Mouse (Mus musculus) CH12F3 (cell line): Measurements from ENCODE around the gene Ppm1h.

ENCODE experiments used
- in situ Hi-C: fragments of 300-500 bp; cut with MboI; formaldehyde crosslinking; loops from 2 replicates; pipeline ENCODE4 v1.14.3; 2020; ENCODE audit warnings: low sequenced_read_pairs

Ppm1h gene

GRCm38 (mm10) chr10:122856040-122856764 is 177.6 kb downstream of the Ppm1h start:
- in situ Hi-C loops, result no loop called here

- in situ Hi-C loops, result no loop called here
Measured at GRCm38 (mm10) chr10:122857155-122857554, 178.6 kb downstream of the Ppm1h start.

DNA sequence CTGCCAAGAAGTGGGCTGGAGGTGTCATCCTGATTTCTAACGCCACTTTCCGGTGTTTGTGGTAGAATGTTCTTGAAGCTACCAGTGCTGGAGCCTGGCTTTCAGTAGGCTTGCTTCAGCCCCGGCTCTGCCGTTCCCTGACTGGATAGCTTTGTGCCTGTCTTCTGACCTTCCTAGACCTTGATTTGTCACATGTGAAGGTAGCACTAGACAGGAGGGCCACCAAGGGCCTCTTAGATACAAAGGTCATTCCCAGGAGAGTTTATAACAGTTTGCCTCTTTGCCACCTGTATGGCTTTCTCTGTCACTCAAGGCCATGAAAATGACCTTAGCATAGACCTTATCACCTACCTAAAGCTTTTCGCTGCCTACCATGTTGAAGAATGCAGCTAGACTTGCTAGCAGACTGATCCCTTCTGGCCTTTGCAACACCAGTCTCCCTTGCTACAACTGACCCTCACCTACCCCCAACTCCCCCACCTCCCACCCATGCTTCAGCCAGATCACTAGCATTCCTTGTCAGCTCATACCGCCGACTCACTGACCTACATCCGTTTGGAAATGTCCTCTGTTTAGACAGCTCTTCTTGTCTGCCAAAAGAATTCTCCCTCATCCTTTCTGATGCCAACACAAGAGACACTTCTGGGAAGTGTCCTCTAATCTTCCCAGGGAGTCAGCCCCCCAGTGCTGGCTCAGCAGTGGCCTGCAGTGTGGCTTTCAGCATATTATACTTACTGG is 180.5 kb downstream of the Ppm1h start:
- in situ Hi-C loops, result no loop called here

- in situ Hi-C loops, result no loop called here
Measured at GRCm38 (mm10) chr10:122859642-122859997, 181.1 kb downstream of the Ppm1h start.

DNA sequence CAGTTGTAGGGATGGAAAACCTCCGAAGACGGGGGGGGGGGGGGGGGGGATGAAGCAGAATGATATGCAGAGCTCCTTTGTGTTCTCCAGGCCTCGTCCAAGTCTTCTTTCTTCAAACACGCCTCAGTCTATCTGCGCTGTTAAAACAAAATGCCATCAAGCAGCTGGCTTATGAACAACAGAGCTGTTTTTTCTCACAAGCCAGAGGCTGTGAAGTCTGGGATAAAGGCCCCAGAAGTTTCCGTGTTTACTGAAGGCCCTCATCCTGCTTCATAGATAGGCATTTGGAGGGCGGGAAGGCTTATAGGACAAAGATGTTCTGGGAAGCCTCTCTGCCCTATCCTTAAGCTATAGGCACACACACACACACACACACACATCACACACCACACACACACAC is 181.5 kb downstream of the Ppm1h start:
- in situ Hi-C loops, result no loop called here

GRCm38 (mm10) chr10:122861696-122862385 is 183.3 kb downstream of the Ppm1h start:
- in situ Hi-C loops, result no loop called here

- in situ Hi-C loops, result no loop called here
Measured at GRCm38 (mm10) chr10:122862386-122863023, 183.9 kb downstream of the Ppm1h start.

DNA sequence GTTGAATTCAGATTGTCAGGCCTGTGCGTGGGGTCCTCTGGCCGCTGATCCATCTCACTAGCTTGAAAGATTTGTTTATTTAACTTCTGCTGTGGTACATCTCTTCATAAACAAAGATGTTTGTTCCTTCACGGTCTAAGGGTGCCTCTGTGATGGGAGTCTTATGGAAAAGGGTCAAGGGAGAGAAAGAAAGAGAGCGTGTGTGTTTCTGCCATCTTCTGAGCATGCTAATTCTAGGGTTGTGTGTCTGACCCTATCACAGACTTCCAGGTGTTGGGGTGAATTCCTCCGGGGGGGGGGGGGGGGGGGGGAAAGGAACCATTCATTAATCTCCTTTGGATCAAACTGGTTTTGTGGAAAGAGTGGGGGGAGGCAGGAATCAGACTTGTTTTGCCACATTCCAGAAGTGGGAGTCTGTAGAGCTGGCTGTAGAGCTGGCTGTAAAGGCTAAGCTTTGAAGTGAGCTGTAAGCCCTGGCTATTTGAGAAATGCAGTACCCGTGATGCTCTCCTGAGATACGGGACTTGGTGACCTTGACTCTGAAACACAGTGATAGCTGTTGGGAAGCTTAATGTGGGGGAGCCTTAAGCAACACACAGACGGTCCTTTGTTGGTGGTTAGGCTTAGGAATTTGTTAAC is 191.4 kb downstream of the Ppm1h start:
- in situ Hi-C loops, result no loop called here

- in situ Hi-C loops, result no loop called here
Measured at GRCm38 (mm10) chr10:122870848-122871494, 192.4 kb downstream of the Ppm1h start.

- in situ Hi-C loops, result no loop called here
Measured at GRCm38 (mm10) chr10:122872720-122873119, 194.2 kb downstream of the Ppm1h start.

DNA sequence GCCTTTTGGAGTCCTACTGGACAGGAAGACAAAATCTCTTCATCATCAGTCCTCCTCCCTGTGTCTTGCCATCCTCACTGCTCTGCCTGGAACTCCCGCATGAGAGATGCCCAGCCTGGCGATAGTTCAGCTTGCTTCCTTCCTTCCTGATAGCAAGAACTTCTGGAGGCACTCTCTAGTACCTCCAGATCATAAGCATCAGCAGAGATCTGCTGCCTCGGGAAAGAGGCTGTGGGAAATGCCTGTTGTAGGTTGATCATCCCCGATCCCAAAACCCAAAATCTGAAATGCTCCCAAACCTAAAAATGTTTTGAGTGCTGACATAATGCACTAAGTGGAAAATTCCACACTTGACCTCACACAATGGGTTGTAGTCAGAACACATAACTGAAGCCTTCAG is 198.4 kb downstream of the Ppm1h start:
- in situ Hi-C loops, result no loop called here

- in situ Hi-C loops, result no loop called here
Measured at GRCm38 (mm10) chr10:122877436-122877835, 198.9 kb downstream of the Ppm1h start.

DNA sequence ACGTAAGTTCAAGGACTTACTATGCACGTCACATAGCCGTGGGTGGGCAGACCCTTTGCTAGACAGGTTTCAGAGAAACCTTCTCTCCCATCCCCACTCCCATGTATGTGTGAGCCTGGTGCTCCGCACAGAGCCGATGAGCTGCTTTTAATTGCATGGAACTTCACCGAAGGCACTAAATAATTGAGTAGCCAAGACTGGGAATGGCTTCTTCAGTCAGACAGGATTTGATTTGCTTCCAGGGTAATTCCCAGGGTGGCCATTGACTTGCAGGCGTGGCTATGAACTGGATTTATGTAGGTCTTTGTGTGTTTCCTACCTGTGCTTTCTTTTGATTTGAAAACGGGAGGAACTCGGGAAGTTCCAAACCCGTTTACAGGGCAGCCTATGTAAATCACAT is 202.9 kb downstream of the Ppm1h start:
- in situ Hi-C loops, result no loop called here

- in situ Hi-C loops, result no loop called here
Measured at GRCm38 (mm10) chr10:122882614-122883013, 204.1 kb downstream of the Ppm1h start.

DNA sequence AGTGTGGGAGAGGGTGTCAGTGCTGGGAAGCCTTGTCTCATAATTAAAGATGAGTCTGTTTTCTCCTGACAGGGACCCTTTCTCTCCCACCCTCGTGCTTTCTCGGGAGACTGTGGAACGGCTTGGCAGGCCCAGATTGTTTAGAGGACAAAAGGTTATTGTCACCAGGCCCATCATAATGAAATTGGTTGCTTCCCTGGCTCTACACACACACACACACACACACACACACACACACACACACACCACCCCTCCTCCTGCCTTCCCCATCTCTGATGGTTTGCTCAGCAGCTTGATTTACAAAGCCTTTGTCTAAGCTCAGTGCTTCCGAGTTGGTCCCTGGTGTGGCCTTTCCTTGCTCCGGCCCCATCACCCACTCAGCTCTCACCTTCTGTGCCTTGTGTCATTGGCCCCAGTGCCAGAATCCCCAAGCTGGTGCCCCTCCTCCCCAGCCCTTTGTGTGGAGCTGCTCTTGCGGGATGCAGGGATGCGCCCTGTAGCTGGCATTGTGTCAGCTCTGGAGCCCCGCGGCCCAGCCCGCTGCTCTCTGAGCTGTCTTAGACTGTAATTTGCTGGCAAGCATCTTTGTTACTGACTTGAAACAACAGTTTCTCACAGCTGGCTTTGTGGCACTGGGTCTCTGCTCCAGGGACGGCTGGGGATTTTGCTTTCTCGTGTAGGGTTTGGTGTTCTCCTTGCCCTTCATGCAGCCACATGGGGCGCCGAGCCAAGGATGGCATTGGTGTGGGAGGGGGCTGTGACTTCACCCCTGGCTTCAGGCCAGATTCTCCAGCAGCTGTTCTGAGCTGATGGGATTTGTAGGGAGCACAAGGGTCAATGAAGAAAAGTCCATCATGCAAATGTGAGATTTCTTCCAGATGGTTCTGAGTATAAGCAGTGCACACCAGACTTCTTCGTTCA is 205.5 kb downstream of the Ppm1h start:
- in situ Hi-C loops, result no loop called here

DNA sequence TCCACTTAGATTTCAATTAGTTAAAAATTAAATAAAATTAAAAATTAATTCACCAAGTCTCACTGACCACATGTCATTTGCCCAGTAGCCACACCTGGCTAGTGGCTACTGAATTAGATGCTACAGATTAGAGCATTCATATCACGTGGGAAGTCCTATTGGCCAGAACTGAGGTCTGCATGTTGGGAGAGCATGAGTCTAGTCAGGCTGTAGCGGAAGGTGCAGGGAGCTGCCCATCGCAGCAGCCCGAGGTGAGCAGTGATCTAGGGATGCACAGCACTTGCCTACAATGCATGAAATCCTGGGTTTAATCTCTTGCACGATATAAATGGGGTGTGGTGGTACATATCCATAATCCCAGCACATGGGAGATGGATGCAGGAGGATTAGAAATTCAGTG is 206.7 kb downstream of the Ppm1h start:
- in situ Hi-C loops, result no loop called here

DNA sequence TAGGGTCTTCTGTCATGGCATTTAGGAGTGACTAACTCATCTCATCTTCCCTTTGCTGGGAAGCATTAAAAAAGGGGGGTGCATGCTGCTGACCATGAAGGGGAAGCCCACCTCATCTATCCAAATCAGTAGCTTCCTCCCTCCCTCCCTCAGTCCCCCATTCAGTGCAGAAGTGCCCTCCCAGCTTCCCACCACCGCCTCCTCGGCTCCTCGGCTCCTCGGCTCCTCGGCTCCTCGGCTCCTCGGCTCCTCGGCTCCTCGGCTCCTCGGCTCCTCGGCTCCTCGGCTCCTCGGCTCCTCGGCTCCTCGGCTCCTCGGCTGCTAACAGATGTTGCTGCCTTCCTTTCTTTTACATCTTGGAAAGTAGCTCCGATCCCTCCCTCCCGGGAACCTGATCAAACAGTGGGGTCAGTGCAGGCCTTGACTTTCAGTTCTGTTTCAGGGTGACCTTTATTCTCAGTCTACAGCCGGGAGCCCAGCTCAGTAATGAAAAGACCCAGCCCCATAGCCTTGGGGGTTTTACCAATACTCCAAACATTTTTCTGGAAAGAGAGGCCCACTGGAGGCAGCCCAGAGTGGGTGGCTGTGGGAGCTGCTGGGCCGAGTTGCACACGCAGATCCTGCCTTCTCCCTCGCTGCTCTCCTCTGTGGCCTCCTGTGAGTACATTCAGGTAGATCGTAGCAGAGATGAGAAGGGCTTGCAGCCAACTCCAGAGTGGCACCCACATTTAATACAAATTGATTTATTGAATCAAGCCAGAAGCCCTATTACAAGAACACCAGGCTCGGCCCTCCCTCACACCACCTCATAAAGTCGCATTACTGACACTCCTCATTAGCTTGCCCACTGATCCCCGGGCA is 207.7 kb downstream of the Ppm1h start:
- in situ Hi-C loops, result no loop called here

DNA sequence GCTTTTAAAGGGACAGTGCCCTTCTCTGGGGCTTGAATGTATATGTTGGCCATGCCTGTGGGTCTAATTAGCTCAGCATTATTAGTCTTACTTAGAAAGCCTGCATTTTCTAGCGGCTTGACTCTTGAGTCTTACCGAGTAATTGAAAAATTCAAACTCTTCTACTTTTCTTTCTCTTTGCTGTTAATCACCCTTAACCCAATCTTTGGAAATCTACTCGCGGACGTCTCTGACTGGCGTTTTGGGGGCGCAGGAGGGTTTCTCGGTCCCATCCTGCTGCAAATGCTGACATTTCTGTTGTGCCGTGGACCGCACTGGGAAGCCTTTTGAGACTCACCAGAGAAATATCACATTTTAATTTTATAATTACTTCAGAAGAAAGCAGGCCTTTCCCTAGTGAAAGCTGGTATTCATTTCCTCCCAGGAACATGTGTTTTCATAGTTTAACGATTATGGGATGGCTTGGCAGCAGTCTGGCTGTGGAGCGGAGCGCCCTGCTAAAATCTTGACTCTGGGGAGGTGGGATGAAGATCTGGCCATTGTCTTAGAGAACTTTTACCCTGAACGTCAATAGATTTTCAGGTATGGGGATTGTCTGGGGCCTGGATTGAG is 208.5 kb downstream of the Ppm1h start:
- in situ Hi-C loops, result no loop called here
